In the genomic region with DNA sequence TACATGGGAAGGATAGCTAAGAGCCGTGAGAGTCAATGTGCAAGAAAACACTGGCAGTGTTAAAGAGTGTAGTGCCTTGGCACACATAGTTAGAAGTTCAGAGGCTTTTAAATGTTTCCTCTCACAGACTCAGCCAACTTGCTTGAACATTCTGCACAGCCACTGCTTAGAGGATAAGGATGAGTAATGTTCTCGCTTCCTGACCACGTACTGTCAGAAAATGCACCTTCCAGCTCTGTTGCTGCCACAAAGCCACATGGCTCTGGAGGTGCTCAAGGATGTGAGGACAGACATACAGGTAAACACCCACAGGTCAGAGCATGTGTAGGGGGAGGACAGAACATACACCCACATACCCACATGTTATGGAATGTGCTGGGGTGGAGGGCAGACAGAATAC, we compare ENCODE assay signal across 11 mouse cellular contexts.
"Had no signal": no experiment of that assay in that cellular context is flagged by ENCODE, and none has a peak within 500 bp of the region (broad histone marks: within the 10 kb centered on the region; RNA-seq: fewer than 3 reads in every experiment).

No protein-coding gene starts in this region.

- DNase-seq: kidney, adult 11 months; kidney, adult 8-10 months; kidney, postnatal 10 days; kidney, postnatal 36 days; layer of hippocampus, postnatal 36 days; liver, embryonic 13.5 days; lung, adult 2 months; lung, postnatal 14 days; lung, postnatal 4 days; midbrain, embryonic 14.5 days; thymus, postnatal 25 days had no signal
